ENCODE assay signal across 8 mouse cellular contexts in genomic region chr7:100663729-100664304, GRCm38 (mm10). TPM values are rescaled to one million over a fixed set of nuclear protein-coding genes. Genes with fewer than 3 reads are reported as not detected.
DNase-seq lines count a peak whose midpoint lies in the region; ATAC-seq and TF ChIP-seq lines count a peak whose summit lies in the region.

No protein-coding gene starts in this region.

- H3K4me3 ChIP-seq in lung, embryonic 14.5 days (ENCODE audit: low read depth, low read length), result no peak overlapping the region
- H3K4me3 ChIP-seq in hindbrain, embryonic 15.5 days, result peak overlapping the region; percentile 11; the same call in 1 of the 2 replicates
- no peak overlapping the region for H3K4me3 ChIP-seq in midbrain, postnatal 0 days (ENCODE audit: low read depth, low read length)

- H3K4me1 ChIP-seq in lung, embryonic 14.5 days (ENCODE audit: insufficient read depth), result no peaks in the 10 kb centered on the region
- H3K4me1 ChIP-seq in hindbrain, embryonic 15.5 days (replicated peaks), result peaks cover 15% of the 10 kb centered on the region
- no peaks in the 10 kb centered on the region for H3K4me1 ChIP-seq in midbrain, postnatal 0 days (ENCODE audit: insufficient read depth, low read length)

- no peak overlapping the region for H3K9ac ChIP-seq in lung, embryonic 14.5 days
- H3K9ac ChIP-seq in hindbrain, embryonic 15.5 days, result 0 out of 2 replicates have a peak overlapping the region, but pooled peaks have one; percentile 21
- peak overlapping the region; percentile 24; the same call in 1 of the 2 replicates for H3K9ac ChIP-seq in midbrain, postnatal 0 days (replicated peaks; ENCODE audit: low read length, poor library complexity, severe bottlenecking)

- H3K9me3 ChIP-seq in lung, embryonic 14.5 days (ENCODE audit: low read depth, low read length), result no peaks in the 10 kb centered on the region
- no peaks in the 10 kb centered on the region for H3K9me3 ChIP-seq in hindbrain, embryonic 15.5 days
- H3K9me3 ChIP-seq in midbrain, postnatal 0 days (ENCODE audit: low read length), result no peaks in the 10 kb centered on the region

- peak; percentile 52 for ATAC-seq in frontal cortex, adult (ENCODE audit: low TSS enrichment)
- ATAC-seq in lung, embryonic 14.5 days (ENCODE audit: insufficient read depth), result 0 out of 2 replicates have a peak, but pooled peaks have one; percentile 19
- peak; percentile 69 for ATAC-seq in hindbrain, embryonic 15.5 days (ENCODE audit: low FRiP score, low read depth)
- no peak for ATAC-seq in midbrain, postnatal 0 days (ENCODE audit: low FRiP score)

- WGBS in lung, embryonic 14.5 days, result 58% methylated on average over 11 of the region's 11 CpGs
- WGBS in hindbrain, embryonic 15.5 days, result 68% methylated on average over 11 of the region's 11 CpGs
- 50% methylated on average over 11 of the region's 11 CpGs for WGBS in midbrain, postnatal 0 days

- H3K4me2 ChIP-seq in lung, embryonic 14.5 days, result peak overlapping the region; percentile 37; the same call in 1 of the 2 replicates
- H3K4me2 ChIP-seq in hindbrain, embryonic 15.5 days, result peak overlapping the region; percentile 39
- peak overlapping the region; percentile 36 for H3K4me2 ChIP-seq in midbrain, postnatal 0 days (ENCODE audit: low read depth, low read length, poor library complexity, severe bottlenecking)

- no peak for TF ChIP-seq CTCF in lung, embryonic 14.5 days (IDR thresholded peaks at IDR 0.05; ENCODE audit: low read depth)
- TF ChIP-seq CTCF in midbrain, postnatal 0 days (IDR thresholded peaks at IDR 0.05), result no peak

- H3K27me3 ChIP-seq in lung, embryonic 14.5 days (ENCODE audit: insufficient read depth, low read length), result no peaks in the 10 kb centered on the region
- no peaks in the 10 kb centered on the region for H3K27me3 ChIP-seq in hindbrain, embryonic 15.5 days
- H3K27me3 ChIP-seq in midbrain, postnatal 0 days (ENCODE audit: insufficient read depth, low read length), result no peaks in the 10 kb centered on the region

- H3K36me3 ChIP-seq in lung, embryonic 14.5 days (ENCODE audit: insufficient read depth), result no peaks in the 10 kb centered on the region
- H3K36me3 ChIP-seq in hindbrain, embryonic 15.5 days, result no peaks in the 10 kb centered on the region
- no peaks in the 10 kb centered on the region for H3K36me3 ChIP-seq in midbrain, postnatal 0 days (ENCODE audit: insufficient read depth, low read length)

- DNase-seq in frontal cortex, postnatal 25 days (ENCODE audit: low spot score in 2 of 2), result no peak
- no peak for DNase-seq in lung, embryonic 14.5 days
- no peak for DNase-seq in lung, postnatal 14 days
- no peak for DNase-seq in midbrain, postnatal 0 days (ENCODE audit: low spot score)
- DNase-seq in frontal cortex, postnatal 36 days (ENCODE audit: low spot score in 2 of 2), result no peak
- no peak for DNase-seq in retina, postnatal 1 day

- no peak overlapping the region for H3K27ac ChIP-seq in lung, embryonic 14.5 days (ENCODE audit: low read depth)
- H3K27ac ChIP-seq in hindbrain, embryonic 15.5 days (replicated peaks), result no peak overlapping the region
- H3K27ac ChIP-seq in midbrain, postnatal 0 days (ENCODE audit: low read depth, low read length), result 0 out of 2 replicates have a peak overlapping the region, but pooled peaks have one; percentile 18

RNA-seq across cellular contexts. Expression of gene Plekhb1, which starts 1.6 kb away (rescaled TPM):
- polyA plus RNA-seq in lung, embryonic 14.5 days (2014; fragmentation: Nextera tagmentation; extraction: Ambion mirVana), result 17.7 TPM in 2 replicates
- polyA plus RNA-seq in hindbrain, embryonic 15.5 days (2015; fragmentation: Nextera tagmentation; extraction: Ambion mirVana), result 17.4 and 17.5 TPM in 2 replicates
- 25.4 and 46.1 TPM in 2 replicates for total RNA-seq in midbrain, postnatal 0 days (2014; rRNA removed)
- polyA plus RNA-seq in midbrain, postnatal 0 days (2015; fragmentation: Nextera tagmentation; extraction: Ambion mirVana), result 25.4 and 29.9 TPM in 2 replicates

RNA-seq across cellular contexts. Expression of gene Fam168a, which starts 42.6 kb away (rescaled TPM):
- 42.8 and 47.8 TPM in 2 replicates for polyA plus RNA-seq in lung, embryonic 14.5 days (2014; fragmentation: Nextera tagmentation; extraction: Ambion mirVana)
- polyA plus RNA-seq in hindbrain, embryonic 15.5 days (2015; fragmentation: Nextera tagmentation; extraction: Ambion mirVana), result 112 and 117 TPM in 2 replicates
- total RNA-seq in midbrain, postnatal 0 days (2014; rRNA removed), result 150 and 163 TPM in 2 replicates
- polyA plus RNA-seq in midbrain, postnatal 0 days (2015; fragmentation: Nextera tagmentation; extraction: Ambion mirVana), result 105 and 106 TPM in 2 replicates

RNA-seq across cellular contexts. Expression of gene Mrpl48, which starts 55.7 kb away (rescaled TPM):
- polyA plus RNA-seq in lung, embryonic 14.5 days (2014; fragmentation: Nextera tagmentation; extraction: Ambion mirVana), result 77.2 and 80.8 TPM in 2 replicates
- polyA plus RNA-seq in hindbrain, embryonic 15.5 days (2015; fragmentation: Nextera tagmentation; extraction: Ambion mirVana), result 81.4 and 83.6 TPM in 2 replicates
- 33.9 and 47.8 TPM in 2 replicates for total RNA-seq in midbrain, postnatal 0 days (2014; rRNA removed)
- 89.8 and 91.5 TPM in 2 replicates for polyA plus RNA-seq in midbrain, postnatal 0 days (2015; fragmentation: Nextera tagmentation; extraction: Ambion mirVana)

RNA-seq across cellular contexts. Expression of gene Rab6a, which starts 56.6 kb away (rescaled TPM):
- 102 and 105 TPM in 2 replicates for polyA plus RNA-seq in lung, embryonic 14.5 days (2014; fragmentation: Nextera tagmentation; extraction: Ambion mirVana)
- 274 and 283 TPM in 2 replicates for polyA plus RNA-seq in hindbrain, embryonic 15.5 days (2015; fragmentation: Nextera tagmentation; extraction: Ambion mirVana)
- 289 and 352 TPM in 2 replicates for total RNA-seq in midbrain, postnatal 0 days (2014; rRNA removed)
- 340 and 363 TPM in 2 replicates for polyA plus RNA-seq in midbrain, postnatal 0 days (2015; fragmentation: Nextera tagmentation; extraction: Ambion mirVana)
